Mouse (Mus musculus) activated CD4-positive, CD25-positive, alpha-beta regulatory T cell, adult 4 months (primary cell): Measurements from ENCODE around the gene Mgll. TPM values are rescaled to one million over a fixed set of nuclear protein-coding genes. Genes with fewer than 3 reads are reported as not detected.

ENCODE experiments used
- ATAC-seq: one replicate; pipeline ENCODE4 v1.8.0; 2017
- polyA plus RNA-seq, 2 experiments: library from polyadenylated mRNA; unstranded; fragments of 100-300 nt; shearing (Covaris generic); gene quantifications; one replicate each; pipeline ENCODE4 v1.2.1; 2017

Gene Mgll
- polyA plus RNA-seq, 2 experiments from 2014 or later = 0.53 to 0.75 TPM

DNA sequence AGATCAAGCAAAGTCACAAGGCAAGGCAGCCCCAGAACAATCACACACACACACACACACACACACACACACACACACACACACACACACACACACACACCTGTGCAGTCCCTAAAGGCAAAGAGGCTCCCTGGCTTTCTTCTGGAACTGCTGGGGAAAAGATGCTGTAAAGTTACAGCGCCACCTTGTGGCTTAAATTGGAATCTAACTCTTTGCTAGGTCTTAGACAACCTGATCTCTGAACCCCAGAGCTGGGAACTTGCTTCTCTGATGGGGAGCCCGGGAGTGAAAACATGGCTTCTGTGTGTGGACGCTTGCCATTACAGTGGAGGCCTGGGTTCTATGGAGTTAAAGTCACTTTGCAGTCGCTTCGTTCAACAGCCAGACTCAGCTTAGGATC lies 131.4 kb downstream of the Mgll start:
- peak; percentile 32 for ATAC-seq

DNA sequence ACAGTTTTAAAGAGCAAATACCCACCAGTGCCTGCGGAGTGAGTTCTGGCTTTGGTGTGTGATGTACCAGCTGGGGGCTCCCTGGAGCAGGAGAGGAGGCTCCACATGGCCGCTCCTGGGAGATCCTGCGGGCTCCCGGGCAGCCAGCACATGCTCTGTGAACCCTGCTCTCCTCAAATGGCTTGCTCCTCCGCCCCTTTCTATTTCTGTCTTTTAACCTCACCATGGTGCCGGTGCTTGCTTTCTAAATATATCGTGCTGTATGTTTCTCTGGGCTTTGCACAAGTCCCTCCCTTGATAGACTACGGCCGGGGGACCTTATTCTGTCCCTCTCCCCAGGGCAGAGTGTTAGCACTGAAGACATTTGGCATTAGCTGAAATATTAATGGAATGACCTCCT lies 133.0 kb downstream of the Mgll start:
- no peak for ATAC-seq

DNA sequence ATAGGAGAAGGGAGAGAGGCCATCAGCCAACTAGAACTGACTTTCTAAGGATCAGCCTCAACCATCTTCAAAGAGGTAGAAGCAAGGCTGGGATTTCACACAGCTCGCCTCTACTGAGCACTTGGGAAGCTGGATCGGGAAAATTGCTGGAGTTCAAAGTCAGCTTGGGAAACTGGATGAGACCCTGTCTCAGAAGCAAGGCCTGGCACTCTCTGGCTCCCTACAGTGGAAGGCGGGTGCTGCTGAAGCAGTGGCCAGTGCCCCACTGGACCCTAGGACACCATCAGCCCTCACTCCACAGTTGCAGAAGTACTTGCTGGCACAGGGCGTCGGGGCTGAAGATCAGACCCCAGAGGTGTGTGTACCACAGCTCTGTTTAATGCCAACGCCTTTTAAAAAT lies 133.6 kb downstream of the Mgll start:
- ATAC-seq = no peak

DNA sequence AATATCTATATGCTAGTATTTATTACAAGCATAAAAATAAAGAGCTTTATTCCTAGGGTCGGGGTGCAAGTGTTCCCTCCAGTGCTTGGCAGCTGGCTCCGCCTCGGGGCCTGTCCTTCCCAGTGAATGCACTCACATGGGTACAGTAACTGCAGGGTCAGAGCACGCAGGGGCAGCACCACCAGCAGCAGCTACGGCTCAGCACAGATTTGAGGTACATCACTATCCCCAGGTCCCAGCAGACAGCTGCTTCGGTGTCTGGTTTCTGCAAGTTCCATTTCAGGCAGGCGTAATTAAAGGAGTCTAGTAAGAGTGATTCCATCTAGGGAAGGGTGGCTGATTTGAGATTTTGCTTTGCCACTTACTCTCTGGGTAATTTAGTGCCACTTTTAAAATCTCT lies 134.1 kb downstream of the Mgll start:
- ATAC-seq = no peak

DNA sequence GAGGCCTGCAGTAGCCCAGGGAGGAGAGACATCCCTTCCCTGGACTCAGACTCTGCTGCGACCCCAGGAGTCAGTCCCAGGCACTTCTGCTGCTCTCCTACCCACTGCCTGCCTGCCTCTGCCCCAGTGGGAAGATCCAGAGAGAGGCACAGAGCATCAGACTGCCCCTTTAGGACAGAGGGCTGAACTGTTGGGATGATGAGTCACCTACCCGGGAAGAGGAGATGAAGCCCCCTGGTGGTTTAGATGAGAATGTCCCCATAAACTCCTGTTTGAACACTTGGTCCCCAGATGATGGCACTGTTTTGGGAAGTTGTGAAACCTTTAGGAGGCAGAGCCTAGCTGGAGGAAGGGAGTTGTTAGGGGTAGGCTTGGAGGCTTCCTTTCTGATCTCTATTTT lies 136.7 kb downstream of the Mgll start:
- ATAC-seq = no peak

DNA sequence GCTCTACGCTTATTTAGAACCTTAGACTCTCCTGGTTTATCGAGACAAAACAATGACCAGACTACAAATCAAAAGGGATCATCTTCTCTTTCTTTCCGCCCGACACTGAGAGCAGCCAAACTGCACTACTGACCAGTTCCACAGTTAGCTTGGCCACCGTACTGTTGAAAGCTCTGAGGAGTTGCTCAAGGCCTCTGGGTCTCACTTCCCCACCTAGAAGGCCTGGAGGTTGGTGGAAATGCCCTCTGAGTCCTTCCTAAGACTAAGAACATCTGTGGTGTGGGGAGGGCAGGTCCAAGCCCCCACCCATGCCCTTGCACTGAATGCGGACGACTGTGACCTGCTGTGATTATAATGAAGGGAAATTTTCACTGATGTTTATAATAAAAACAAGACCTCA lies 141.5 kb downstream of the Mgll start:
- ATAC-seq = no peak

DNA sequence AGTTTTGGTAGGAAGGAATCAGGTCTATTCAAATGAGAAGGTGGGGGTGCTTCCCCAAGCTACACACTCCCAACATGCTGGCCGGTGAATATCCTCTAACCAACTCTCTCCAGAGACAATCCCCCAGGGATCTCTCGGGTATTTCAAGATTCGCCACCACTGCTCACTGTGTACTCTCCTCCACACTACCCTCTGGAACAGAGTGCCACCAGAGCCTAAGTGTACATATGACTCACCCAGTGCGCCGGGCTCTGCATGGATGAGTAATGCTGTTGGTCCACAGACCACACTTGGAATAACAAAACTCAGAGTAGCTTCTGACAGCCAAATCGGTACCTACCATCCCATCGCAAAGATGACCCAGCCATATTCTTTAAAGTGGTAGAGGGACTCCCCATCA lies 145.2 kb downstream of the Mgll start:
- ATAC-seq = no peak

DNA sequence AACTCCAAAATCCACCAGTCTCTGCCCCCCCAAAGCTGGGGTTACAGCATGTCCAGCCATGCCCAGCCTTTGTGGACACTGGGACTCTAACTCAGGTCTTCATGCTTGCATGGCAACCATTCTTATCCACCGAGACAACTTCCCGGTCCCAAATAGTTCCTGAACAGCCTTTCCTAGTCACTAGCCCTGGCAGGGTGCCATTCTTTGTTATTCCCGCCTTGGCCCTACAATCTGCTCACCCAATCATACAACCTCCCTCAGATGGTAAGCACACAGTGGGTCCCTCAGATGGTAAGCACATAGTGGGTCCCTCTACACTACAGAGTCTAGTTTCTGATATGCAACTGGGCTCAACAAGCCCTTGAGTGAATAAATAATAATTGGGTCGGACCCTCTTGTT lies 146.4 kb downstream of the Mgll start:
- no peak for ATAC-seq

DNA sequence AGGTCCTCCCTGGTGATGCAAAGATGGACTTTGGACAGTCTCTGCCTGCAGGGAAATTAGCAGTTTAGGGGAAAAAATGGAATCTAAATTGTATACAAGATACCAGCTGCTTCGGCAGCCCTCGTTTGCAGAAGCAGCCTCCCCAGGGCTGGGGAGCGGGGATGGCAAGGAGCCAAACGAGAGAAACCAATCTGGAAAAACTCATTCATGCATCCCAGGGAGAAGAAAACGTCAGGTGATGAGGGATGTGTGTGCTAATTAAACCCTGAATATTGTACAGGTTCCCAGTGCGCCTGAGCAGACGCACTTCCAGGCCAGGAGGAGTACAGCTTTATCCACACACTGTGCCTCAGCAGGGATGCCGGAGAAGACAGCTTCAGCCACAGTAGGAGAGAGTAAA lies 147.3 kb downstream of the Mgll start:
- ATAC-seq = no peak

DNA sequence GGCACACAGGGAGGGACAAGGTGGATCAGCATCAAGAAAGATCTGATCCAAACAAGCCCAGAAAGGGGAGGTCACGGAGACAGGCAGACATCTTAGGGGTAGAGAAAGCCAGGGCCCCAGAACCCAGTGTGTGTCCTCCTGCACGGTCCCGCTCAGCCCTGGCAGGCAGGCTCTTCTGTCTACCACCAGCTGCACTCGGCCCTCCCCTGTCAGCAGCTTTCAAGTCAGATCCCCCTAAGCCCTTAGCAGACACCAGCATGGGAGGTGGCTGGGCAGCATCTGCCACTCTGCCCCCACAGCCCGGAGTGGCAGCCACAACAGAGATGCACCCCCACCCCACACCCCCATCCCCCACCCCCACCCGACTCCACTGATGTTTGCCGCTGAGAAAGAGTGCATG lies 148.6 kb downstream of the Mgll start:
- no peak for ATAC-seq

DNA sequence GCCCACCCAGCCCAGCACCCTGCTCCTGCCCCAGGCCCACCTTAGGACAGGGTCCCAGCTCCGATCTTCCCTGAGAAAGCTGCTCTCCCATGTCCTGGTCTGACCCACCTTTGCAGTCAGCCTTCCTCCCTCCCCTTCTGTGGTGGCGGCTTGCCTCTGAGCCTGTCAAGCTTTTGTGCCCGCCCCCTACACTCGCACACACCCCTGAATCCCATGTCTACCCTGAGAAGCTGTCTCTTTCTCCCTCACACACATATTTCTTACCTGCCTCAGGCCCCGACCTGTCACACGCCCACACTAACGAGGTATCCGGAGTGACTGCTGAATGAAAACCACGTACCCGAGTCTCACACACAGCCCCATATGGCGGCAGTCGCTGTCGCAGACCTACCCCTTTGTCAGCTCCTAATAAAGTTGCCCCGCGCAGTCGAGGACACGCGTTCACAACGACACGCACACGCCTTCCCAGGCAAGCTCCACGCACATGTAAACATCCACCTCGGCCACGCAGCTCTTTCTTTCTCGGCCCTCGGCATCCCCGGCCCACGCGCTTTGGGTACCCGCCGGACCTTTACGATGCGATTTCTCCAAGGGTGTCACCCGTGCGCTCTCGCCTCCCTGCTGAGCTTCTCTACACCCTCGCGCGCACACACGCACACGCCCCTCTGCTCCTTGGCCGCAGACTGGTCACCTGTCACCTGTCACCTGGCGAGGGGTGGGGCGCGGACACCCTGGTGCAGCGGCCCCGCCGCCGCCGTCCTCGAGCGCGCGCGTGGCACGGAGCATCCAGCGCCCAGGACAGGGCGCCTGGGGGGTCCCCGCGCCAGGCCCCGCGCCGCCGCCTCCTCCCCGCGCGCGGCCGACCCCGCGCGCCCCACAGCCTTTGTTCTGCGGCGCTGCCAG lies 150.0 kb downstream of the Mgll start:
- ATAC-seq = no peak

DNA sequence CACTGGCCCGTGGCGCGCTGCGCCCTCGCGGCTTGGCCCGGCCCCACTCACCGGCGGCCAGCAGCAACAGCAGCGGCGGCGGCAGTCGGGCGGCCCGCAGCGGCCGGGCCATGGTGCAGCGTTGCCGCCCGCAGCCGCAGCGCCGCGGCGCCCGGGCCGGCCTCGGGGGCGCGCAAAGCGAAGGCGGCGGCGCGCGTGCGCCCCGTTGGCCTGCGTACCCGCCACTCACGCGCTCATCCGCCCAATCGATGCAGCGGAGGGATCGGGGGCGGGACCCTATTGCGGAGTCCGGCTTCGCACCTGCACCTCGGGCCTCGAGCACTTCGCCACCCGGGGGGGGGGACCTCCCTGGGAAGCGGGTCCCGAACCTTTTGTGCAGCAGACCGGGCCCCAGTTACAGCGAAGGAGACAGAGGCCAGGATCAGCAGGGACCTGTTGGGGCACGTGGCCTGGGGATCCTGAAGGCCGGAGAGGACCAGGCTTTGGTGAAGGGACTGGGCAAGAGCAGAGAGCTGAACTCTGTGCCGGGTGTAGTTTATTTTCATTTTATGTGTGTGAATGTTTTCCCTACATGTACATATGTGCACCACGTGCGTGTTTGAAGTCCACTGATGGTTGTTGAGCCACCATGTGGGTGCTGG lies 150.8 kb downstream of the Mgll start, which contains the start of gene Podxl2:
Gene Podxl2, minus strand, starts transcription at position 177 of the 641 bp plus-strand sequence.
- ATAC-seq = no peak

Other genes starting within 250 kb of the Mgll start
- gene Sec61a1, start 205.5 kb upstream of the Mgll start, polyA plus RNA-seq = 100 to 1,000 TPM; 183 to 192 TPM
- not detected for gene Kbtbd12, start 86.5 kb upstream of the Mgll start, polyA plus RNA-seq
- 10 to 100 TPM; 42.8 to 57.5 TPM for gene Abtb1, start 117.6 kb downstream of the Mgll start, polyA plus RNA-seq
- gene Podxl2, start 150.6 kb downstream of the Mgll start, polyA plus RNA-seq = not detected
- 10 to 100 TPM; 27.0 to 41.8 TPM for gene Mcm2, start 174.4 kb downstream of the Mgll start, polyA plus RNA-seq
- gene Tpra1, start 177.8 kb downstream of the Mgll start, polyA plus RNA-seq = 10 to 100 TPM; 43.6 to 57.7 TPM